Mouse (Mus musculus) neural tube, embryonic 10.5 days (tissue): ENCODE measurements at regions not wholly inside any gene's neighbourhood (a gene's known extent, or its start where the extent isn't known, plus 50 kb on each side); places are given as distances from the start of the nearest gene placed in this dataset.

Experiments used
- DNase-seq: peaks from one replicate; pipeline ENCODE4 v3.0.0-alpha.2; 2017; ENCODE audit warnings: low spot score; ENCODE audit errors: extremely low spot score

DNA sequence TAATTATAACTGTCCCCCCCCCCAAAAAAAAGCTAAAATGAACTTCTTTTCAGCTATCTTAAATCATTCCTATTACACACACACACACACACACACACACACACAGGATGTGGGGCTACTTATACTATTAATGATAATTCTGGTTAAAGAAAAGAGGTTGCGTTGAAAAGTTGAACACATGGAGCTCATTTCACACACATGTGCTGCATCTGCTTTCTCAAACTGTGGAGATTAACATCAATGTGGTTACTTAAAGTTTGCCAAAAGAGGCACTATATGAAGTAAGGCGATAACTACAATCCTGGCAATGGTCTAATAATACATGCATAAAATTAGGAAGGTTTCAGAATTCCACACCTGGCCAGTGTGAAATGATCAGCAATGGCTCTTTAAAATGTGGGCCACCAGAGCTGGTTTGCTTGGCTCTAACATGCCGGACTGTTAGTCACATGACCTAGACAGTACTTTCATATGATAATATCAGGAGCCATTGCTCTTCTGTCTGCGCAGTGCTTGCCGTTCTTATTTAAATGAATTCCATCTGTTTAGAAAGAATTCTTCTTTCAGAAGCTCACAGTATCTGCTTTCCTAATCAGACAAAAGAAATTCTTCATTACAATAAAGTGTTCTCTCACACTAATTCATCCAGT, 598.4 kb upstream of the Fam92a start:
- no peak for DNase-seq

DNA sequence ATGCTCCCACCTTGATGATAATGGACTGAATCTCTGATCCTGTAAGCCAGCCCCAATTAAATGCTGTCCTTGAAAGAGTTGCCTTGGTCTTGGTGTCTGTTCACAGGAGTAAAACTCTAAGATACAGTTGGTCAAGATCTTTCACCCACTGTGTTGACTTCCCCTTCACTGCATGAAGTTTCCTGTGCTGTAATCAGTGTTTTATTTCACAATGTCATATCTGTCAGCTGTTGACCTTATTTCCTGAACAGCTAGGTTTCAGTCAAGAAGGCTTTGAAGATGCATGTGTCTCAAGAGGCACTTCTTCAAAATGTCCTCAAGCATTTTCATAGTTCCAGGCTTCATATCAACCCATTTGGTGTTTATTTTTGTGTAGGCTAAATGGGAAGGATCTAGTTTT, 597.3 kb upstream of the Fam92a start:
- DNase-seq, result no peak

DNA sequence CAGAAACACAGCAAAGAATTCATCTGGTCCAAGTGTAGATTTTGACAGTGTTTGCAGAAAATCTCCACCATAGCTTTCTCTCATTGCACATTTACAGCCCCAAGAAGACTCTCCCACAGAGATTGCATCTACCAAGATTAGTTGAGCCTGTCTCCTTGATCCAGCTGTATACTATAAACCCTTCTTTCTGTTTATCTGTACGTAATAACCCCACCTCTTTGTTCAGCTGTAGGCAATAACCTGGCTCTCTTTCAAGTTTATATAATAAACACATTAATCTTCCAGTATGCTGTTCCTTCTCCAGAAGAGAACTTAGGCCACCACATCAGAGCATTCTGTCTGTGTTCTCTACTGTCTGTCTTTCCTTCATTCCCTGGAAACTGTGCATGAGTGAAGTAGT, 594.9 kb upstream of the Fam92a start:
- no peak for DNase-seq

DNA sequence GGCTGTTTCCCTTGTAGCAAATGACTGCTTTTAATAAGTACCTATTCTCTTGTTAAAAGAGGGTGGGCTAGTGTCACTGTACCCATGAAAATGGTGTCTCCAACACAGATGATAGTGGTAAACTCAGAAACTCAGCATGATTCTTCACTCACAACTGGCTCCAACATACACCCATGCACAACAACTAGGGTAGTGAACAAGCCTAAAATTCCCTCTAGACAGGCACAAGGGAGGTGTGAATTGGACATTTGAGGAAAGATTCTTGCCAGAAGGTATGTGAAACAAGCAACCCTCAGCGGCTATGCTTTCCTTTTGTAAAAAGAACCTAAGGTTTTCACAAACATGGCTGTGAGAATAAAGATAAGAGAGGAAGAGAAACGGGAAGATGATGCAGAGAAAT, 579.0 kb upstream of the Fam92a start:
- DNase-seq, result no peak

GRCm38 (mm10) chr4:12749874-12750273, 578.1 kb upstream of the Fam92a start:
- no peak for DNase-seq

GRCm38 (mm10) chr4:12743714-12744327, 572.0 kb upstream of the Fam92a start:
- DNase-seq, result no peak

GRCm38 (mm10) chr4:12736411-12736810, 564.6 kb upstream of the Fam92a start:
- no peak for DNase-seq

- DNase-seq, result no peak
These were observed 528.4 kb upstream of the Fam92a start for GRCm38 (mm10) chr4:12700189-12700588.

DNA sequence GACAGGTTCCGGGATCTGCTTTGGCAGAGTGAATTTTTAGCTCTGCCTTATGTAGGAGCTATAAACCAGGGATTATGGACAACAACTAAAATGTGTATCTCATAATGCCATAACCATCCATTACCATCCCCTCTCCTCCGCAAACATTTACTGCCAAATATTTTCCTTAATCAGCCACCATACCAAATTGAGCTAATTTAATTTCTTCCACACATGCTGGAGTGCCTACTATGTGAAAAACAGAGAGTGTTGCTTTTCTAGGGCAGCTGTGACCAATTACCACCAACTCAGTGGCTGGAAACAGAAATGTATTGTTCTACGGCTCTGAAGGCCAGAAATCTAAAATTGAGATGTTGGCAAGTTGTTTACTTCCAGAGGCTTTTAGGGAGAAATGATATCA, 506.0 kb upstream of the Fam92a start:
- DNase-seq, result no peak

DNA sequence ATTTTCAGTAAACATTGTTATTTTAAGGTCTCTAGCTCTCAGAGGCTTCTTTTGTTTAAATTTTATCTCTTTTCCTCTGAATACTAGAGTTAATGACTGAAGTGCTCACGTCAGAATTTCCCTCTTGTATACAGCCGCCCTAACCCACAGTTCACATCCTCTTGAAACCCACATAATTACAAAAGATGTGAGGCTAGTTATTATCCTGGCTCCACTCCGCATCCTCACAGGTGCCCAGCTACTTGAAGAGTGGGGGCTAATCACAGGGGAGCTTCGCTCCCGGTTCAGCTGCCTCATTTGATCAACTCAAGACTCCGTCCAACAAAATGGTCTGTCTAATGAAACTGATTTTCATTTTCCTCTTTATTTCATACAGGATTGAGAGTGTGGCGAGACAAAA, 499.6 kb upstream of the Fam92a start:
- DNase-seq, result no peak

- DNase-seq, result no peak
These were observed 491.4 kb upstream of the Fam92a start for GRCm38 (mm10) chr4:12663176-12663575.

DNA sequence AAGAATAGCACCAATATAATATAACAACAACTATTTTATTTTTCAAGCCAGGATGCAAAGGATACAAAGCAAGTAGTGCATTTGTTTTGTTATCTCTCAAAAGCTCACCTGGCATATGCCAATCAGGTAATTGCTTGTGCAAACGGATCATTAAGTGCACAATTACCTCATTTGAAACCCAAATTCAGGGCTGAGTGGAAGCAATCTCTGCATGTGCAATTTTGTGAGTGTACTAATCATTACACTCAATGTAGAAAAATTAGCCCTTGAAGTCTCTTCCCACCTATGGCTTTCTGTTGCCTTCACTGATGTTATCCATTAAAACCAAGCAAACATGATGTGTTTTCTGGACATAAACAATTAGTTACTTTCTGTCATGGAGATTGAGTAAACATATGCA, 490.9 kb upstream of the Fam92a start:
- DNase-seq, result no peak

DNA sequence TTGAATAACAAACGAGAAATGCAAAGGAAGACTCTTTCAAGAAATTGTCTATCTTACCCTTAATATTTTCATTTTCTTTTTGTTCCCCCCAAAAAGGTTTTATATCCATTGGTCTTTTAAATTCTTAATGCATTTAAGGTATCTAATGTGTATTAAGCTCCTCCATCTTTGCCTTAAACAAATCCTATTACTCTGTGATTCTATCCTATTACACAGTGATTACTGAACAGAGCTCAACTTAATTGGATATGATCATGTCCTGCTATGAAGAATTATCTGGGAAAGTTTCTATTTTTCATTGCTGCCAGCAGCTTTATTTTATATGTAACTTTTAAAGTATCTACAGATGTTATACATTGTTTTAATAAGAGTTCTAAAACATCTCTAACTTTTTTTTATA, 487.3 kb upstream of the Fam92a start:
- DNase-seq, result no peak

- peak; percentile 31 for DNase-seq
These were observed 486.8 kb upstream of the Fam92a start for GRCm38 (mm10) chr4:12658594-12658993.

- DNase-seq, result no peak
These were observed 486.0 kb upstream of the Fam92a start for GRCm38 (mm10) chr4:12657820-12658219.

GRCm38 (mm10) chr4:12656924-12657603, 485.2 kb upstream of the Fam92a start:
- DNase-seq, result no peak

DNA sequence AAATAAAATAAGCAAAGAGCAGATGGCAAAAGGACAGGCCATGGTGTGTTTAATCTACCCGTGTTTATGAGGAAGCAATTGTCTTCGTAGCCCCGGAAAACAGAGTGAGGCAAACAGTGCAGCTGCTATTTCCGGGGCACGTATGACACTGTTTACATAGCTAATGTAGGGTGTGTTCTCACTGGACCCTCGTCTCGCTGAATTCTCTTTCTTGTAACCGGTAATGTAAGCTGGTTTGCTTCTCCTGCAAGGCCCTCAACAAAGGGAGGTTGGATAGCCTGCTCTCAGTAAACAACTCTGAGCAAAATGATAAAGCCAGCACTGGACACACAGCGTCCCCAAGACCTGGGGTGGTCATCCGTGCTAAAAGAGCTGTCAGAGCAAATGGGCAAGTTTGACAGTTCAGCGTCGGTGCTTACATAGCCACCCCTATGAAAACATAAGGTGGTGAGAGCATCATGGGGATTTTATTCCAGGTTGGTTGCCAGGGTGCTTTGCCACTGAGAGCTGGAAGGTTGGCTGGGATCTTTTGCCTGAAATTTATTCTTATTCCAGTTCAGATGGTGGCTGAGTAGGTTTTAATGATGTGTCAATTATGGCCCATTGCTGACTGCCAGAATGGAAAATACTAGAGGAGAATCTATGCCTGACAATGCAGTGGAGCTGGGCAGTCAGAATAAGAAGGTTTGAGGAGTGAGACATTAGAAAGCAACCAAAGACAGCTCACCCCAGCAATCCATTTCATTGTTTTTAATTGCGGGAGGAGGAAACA, 483.8 kb upstream of the Fam92a start:
- DNase-seq, result no peak

DNA sequence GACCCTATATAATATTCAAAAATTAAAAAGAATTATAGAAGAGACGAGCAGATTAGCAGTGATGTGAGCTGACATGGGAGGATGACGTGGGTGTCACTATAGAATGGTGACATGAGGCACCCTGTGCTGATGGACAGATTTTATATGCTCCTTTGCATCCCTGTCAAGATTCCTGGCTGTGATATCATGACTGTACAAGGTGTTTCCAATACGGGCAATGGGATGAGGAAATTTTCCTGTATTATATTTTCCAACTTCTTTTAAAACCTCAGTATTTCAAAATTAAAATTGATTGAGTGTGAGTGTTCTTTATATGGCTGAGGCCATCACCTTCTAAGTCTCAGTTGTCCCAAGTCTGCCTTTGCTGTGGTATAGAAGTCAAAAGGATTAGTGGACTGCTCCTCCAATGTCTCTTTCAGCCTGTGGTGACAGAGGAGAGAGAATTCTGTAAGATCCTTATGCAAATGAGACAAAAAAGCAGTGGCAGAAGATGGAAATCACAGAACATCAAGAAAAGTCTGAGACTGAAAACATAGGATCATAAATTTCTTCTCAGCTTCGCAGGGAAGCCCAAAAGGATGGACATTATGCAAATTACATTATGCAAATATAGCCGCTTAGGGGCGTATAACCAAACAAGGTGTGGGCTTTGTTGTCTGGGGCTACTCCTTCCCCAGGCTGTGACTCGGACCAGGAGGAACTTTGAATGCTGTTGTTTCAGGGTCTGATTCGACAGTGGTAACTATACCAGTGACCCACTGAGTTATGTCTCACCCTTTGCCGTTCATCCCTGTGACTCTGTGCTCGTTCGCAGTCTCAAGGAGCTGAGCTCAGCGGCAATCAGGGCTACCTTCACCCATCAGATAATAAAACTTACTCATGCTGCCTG, 483.0 kb upstream of the Fam92a start:
- DNase-seq, result no peak

- DNase-seq, result no peak
These were observed 475.9 kb upstream of the Fam92a start for GRCm38 (mm10) chr4:12647732-12648131.

DNA sequence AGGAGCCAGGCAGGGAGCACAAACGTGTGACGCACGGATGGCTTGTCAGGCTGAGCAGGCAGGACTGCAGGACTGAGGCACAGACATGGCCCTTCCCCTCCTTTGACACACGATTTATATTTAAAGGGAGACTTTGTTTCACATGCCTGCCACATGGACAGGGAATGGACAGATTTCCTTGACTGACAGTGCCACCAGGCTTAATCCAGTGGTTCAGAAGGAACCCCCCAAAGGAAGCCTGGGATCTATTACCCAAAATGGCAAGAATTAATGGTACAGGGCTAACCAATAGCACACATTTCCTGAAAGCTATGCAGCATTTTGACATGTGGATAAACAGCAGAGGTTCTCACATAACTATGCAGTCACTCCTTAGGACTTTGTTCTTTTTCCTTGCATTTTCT, 470.7 kb upstream of the Fam92a start:
- no peak for DNase-seq

DNA sequence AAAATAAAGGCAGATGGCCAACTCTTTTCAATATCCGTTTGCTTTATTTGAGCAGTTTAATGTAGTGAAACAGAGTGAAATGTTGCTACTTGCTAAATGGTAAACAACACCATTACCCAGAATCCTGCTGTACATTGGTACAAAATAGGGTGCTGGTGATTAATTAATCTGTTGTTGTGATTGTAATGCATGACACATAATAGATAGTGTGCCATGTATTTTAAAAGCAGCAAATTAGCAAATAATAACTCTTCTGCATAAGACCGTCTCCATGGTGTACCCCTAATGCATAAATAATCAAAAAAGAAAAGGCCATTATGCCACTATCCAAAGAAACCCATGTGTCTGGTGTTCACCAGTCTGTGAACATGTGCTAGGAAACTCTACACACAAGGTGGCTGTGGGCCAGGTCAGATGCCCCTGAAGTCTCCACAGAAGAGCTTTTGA, 457.6 kb upstream of the Fam92a start:
- DNase-seq, result no peak
